Mouse (Mus musculus) layer of hippocampus, adult 6 months (tissue): ENCODE measurements around the gene Slc4a3. TPM values are rescaled to one million over a fixed set of nuclear protein-coding genes. Genes with fewer than 3 reads are reported as not detected.

ENCODE experiments used
- long read RNA-seq, 2 experiments: library from polyadenylated mRNA; unstranded; transcript quantifications; one replicate each; pipeline ENCODE4 v2.0.0; 2019 to 2020
- polyA plus RNA-seq: library from polyadenylated mRNA; unstranded; fragments of <200 nt; fragmentation: Nextera tagmentation; gene quantifications from 2 replicates; pipeline ENCODE4 v1.2.3, GENCODE M21; 2021

Gene Slc4a3
- polyA plus RNA-seq: 18.9 and 23.2 TPM in 2 replicates
- long read RNA-seq, experiment 1, full-length matches to known transcripts: 2 of 51 reads
- long read RNA-seq, experiment 1, partial matches to known transcripts: 37 of 51 reads
- long read RNA-seq, experiment 1, other reads (novel, unspliced or antisense): 12 of 51 reads
- long read RNA-seq, experiment 2, full-length matches to known transcripts: 11 of 198 reads
- long read RNA-seq, experiment 2, partial matches to known transcripts: 69 of 198 reads
- long read RNA-seq, experiment 2, other reads (novel, unspliced or antisense): 118 of 198 reads

GRCm38 (mm10) chr1:75545965-75546956 is at the start of gene Slc4a3:
Slc4a3 (plus strand) TSS chr1:75546266.

GRCm38 (mm10) chr1:75505956-75506831 is 39.9 kb upstream of the Slc4a3 start, which contains the start of gene Obsl1:
Obsl1 (minus strand) TSS chr1:75506452.

GRCm38 (mm10) chr1:75507006-75507405 is 39.1 kb upstream of the Slc4a3 start, which contains the start of gene Inha:
Inha (plus strand) TSS chr1:75507077.

GRCm38 (mm10) chr1:75521321-75522031 is 24.6 kb upstream of the Slc4a3 start, which contains the start of gene Stk11ip:
Stk11ip (plus strand) TSS chr1:75521529.

Other genes starting within 250 kb of the Slc4a3 start
- gene Dnpep, start 228.3 kb upstream of the Slc4a3 start, polyA plus RNA-seq: 68.5 and 77.2 TPM in 2 replicates
- gene Des, start 185.9 kb upstream of the Slc4a3 start, polyA plus RNA-seq: 1.2 TPM in 2 replicates
- gene Speg, start 171.0 kb upstream of the Slc4a3 start, polyA plus RNA-seq: 50.9 and 52.6 TPM in 2 replicates
- gene Gmppa, start 110.3 kb upstream of the Slc4a3 start, polyA plus RNA-seq: 28.5 and 31.3 TPM in 2 replicates
- gene Asic4, start 95.8 kb upstream of the Slc4a3 start, polyA plus RNA-seq: 0.77 and 1.3 TPM in 2 replicates
- gene Chpf, start 67.0 kb upstream of the Slc4a3 start, polyA plus RNA-seq: 77.7 and 104 TPM in 2 replicates
- 38.9 and 45.8 TPM in 2 replicates for gene Tmem198, start 66.7 kb upstream of the Slc4a3 start, polyA plus RNA-seq
- gene Obsl1, start 39.8 kb upstream of the Slc4a3 start, polyA plus RNA-seq: 5.6 and 5.9 TPM in 2 replicates
- gene Inha, start 39.2 kb upstream of the Slc4a3 start, polyA plus RNA-seq: 1.7 and 1.8 TPM in 2 replicates
- 8.7 and 12.1 TPM in 2 replicates for gene Stk11ip, start 24.7 kb upstream of the Slc4a3 start, polyA plus RNA-seq